Mouse (Mus musculus) frontal cortex, postnatal 10 days (tissue): ENCODE results near the gene B4galnt1.
"Not testable (repeated sequence)": the region's sequence is repeated elsewhere in the genome, so short reads cannot be mapped to it uniquely, and the experiment has no call there.

Experiments used
- DNase-seq, 2 experiments: peaks; one replicate each; pipeline ENCODE4 v3.0.0; 2022; ENCODE audit warnings: low spot score in 2 of 2, mixed read lengths in 1 of 2

B4galnt1 gene

DNA sequence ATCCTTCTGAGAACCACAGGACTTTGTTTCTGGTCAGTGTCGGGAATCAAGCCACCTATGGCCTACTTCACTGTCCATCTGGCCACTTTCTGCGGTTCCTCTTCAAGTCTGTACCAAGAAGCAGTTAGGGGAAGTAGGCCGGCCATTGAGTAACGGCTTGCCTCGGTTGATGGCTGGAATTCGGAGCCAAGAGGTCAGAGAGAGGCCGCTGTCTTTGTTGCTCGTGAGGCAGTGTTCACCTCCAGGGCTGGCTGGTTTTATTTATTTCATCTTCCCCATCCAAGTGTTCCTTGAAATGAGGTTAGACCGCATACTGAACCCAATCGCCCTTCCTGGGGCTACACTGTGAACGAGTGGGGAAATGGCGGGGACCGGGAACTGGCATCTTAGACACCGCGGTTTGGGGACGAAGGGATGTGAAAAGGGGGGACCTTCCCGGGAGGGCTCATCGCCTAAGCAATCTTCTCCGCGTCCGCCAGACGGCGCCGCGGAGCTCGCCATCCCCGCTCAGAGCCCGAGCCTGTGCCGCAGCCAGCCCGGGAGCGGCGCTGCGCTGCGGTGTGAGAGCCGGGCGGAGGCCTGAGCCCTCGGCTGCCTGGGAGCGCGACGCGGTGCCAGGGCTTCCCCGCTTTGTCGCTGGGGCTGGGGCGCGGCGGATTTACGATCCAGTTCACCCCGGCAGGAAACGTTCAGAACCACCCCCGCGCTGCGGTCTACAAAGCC, at the start of gene B4galnt1:
Gene B4galnt1, plus strand, starts transcription at position 595 of the 723 bp plus-strand sequence.
- DNase-seq, result peak in 1 of 2 experiments; percentile 80

GRCm38 (mm10) chr10:127118470-127118869, 46.6 kb upstream of the B4galnt1 start:
- no peak for DNase-seq

- no peak for DNase-seq
Observed at GRCm38 (mm10) chr10:127119229-127119628, 45.8 kb upstream of the B4galnt1 start.

GRCm38 (mm10) chr10:127120301-127121065, 44.5 kb upstream of the B4galnt1 start:
- peak in 1 of 2 experiments; percentile 23 for DNase-seq

- peak; percentile 95 to 97 for DNase-seq
Observed at GRCm38 (mm10) chr10:127121066-127121477, 44.0 kb upstream of the B4galnt1 start, which contains the start of gene Os9. Gene Os9, minus strand, starts transcription at chr10:127121131.

- no peak for DNase-seq
Observed at GRCm38 (mm10) chr10:127122018-127122417, 43.0 kb upstream of the B4galnt1 start.

DNA sequence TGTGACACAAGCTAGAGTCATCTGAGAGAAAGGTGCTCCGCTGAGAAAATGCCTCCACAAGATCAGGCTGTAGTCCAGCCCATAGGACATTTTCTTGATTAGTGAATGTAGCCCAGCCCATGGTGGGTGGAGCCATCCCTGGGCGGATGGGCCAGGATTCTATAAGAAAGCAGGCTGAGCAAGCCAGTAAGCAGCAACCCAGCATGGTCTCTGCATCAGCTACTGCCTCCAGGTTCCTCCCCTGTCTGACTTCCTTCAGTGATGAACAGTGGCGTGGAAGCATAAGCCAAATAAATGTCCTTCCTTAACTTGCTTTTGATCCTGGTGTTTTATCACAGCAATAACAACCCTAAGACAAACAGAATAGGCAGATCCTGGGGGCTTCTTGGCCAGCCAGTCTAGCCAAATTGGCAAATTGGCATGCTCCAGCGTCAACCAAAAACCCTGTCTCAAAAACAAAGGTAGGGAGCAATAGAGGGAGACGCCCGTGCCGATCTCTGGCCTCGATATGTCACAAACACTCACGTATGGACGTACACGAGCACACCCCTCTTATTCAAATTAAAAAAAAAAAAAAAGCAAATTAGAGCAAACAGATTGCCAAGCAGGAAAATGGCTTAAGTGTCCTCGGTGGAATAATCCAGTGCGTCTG, 42.1 kb upstream of the B4galnt1 start:
- DNase-seq, result peak in 1 of 2 experiments; percentile 48

DNA sequence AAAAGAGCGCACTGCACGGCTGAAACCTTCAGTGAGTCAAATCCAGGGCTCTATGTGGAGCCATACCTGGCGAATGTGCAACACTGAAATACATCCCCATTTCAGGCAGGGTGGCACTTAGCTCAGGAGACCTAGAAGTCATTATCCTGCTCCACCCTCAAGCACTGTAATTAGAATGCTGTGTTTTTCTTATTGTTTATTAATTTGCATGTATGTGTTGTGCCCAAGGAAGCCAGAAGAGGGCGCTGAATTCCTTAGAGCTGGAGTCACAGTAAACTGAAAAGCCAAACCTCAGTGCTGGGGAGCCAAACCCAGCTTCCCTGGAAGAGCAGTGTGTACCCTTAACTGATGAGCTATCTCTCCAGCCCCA, 41.6 kb upstream of the B4galnt1 start:
- peak; percentile 43 to 66 for DNase-seq

DNA sequence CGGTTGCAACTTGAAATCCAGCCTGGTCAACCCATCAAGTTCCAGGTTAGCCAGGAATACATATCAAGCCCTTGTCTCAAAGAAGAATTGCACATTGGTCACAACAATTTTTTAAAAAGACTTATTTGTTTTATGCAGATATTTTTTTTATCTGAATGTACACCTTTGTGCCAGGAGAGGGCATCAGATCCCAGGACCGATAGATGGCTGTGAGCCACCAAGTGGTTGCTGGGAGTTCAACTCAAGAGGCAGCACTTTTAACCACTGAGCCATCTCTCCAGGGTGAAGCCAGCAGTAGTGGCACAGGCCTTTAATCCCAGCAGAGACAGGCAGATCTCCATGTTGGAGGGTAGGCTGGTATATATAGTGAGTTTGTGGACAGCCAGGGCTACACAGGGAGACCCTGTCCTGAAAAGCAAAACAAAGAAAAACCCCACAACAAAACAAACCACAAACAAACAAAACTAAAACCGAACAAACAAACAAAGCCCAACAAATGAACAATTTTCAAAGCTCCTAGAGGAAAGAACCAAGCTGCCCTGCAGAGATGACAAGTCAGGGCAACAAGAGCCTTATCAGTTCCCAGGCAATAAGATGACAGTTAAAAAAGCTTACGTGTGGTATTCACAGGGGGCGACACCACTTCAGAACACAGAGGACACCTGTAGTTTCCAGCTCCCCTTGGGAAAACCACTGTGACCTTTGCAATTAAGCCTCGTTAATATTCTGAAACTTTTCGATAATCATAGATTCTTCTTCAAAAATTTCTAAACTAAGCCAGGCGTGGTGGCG, 39.6 kb upstream of the B4galnt1 start:
- DNase-seq, result peak in 1 of 2 experiments; percentile 26

GRCm38 (mm10) chr10:127126579-127126978, 38.4 kb upstream of the B4galnt1 start:
- DNase-seq, result no peak

DNA sequence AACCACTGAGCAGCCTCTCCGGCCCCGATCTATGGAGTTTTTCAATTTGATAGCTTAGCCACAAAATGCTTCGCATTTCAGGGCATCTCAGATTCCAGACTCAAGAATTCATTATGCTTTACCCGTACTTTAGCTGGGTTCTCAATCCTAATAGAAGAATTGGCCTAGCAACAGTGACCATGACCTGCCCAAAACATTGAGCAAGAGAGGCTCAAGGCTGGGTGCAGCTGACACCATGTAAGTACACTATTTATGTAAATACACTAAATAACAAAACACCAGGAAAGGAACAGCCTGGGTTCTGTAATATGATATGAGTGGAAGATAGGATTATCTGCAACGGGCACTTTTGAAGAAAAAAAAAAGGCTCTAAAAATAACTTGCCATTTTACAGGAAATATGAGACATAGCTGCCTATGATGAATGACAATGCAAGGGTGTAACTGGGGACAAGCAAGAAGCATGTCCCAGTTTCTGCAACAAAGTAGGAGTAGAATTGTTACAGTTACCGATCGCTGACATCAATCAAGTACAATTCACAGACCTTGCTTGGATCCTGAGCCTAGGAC, 37.2 kb upstream of the B4galnt1 start:
- no peak for DNase-seq

DNA sequence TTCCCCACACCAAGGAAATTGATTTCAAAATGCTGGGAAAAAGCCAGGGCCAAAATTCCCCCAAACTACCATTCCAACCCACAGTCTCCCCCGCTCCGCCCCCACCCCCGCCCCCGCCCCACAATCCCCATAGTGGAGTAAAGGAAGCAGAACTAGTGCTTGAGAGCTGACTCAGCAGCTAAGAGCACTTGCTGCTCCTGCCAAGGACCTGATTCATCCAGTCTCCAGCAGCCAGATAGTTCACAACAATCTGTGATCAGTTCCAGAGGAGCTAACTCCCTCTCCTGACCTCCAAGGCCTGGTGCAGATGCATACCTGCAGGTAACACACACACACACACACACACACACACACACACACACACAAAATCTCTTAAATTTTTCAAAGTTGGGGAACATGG, 35.6 kb upstream of the B4galnt1 start:
- DNase-seq, result no peak

- no peak for DNase-seq
Observed at GRCm38 (mm10) chr10:127132469-127132868, 32.6 kb upstream of the B4galnt1 start.

GRCm38 (mm10) chr10:127134394-127135035, 30.5 kb upstream of the B4galnt1 start:
- not testable (repeated sequence) for DNase-seq

GRCm38 (mm10) chr10:127135118-127135836, 29.7 kb upstream of the B4galnt1 start:
- DNase-seq, result no peak

DNA sequence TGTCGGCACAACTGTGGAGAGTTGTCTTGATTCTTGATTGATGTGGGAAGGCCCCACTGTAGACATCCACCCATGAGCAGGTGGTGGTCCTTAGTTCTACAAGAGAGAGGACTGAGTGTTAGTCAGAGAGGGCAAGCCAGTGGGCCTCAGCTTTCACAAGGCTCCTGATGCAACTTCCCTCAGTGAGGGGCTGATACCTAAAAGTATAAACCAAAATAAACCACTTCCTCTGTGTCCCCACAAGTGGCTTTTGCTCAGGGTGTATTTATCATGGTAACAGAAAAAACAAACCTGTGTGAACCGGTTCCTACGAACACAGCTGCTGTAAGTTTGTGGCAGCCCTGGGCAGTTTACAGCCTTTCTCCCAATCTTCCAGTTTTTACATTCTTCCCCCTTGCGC, 28.5 kb upstream of the B4galnt1 start:
- DNase-seq, result no peak

DNA sequence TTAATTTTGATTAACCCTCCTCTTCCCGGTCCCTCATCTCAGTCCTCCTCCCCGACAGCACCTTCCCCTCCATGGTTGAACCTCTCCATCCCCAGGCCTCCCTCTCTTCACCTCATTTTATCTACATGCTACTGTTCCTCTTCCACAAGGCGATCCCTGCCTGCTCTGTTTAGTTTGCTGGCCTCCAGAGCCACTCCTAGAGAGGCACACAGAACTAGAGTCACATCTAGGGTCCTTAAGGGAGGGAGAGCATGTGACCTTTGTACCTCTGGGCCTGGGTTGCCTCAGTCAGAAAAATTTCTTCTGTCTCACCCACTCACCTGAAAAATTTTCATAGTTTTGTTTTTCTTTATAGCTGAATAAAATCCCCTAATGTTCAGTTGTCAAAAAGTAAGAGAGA, 27.1 kb upstream of the B4galnt1 start:
- DNase-seq, result no peak

DNA sequence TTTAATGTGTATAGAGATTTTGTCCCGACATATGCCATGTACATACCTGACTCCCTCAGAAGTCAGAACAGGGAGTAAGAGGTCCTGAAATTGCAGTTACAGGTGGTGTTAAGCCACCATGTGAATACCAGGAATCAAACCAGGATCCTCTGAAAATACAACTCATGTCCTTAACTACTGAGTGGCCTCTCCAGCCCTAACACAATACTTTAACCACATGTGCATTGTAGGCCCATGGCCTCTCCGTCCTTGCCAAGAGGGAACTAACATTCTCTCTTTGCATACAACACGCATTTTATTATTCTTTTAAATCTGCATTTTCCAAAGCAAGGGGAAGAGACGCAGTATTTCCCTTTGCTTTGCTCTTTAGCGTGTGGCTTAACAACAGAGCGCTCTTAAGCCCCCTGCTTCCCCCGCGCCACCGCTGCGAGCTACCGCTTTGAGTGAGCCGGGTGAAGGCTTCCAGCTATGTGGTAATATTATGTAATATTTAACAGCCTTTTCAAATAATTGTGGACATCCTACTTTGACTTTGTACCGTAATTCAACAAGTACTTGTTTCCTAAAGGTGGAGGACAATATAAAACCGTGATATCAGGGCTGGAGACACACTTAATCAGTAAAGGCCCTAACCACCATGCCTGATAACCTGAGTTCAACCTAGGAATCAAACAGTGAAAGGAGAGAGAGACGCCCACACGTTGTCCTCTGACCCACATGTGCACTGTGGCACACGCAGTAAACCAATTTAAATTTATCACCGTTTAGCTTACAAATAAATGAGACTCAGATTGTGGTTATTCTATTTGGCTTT, 26.5 kb upstream of the B4galnt1 start:
- no peak for DNase-seq

GRCm38 (mm10) chr10:127140971-127141370, 24.1 kb upstream of the B4galnt1 start:
- no peak for DNase-seq
